Mouse (Mus musculus) myocyte (in vitro differentiated cells): ENCODE results near the gene Cct6b.

Experiments
- E2F4 ChIP-seq: IDR thresholded peaks from one replicate; pipeline ENCODE4 v1.6.1; 2011; ENCODE audit warnings: mild to moderate bottlenecking, control low read depth, moderate library complexity; ENCODE audit not compliant: insufficient read depth
- MAX ChIP-seq: IDR thresholded peaks from one replicate; pipeline ENCODE4 v1.6.1; 2011; ENCODE audit warnings: low read depth, mild to moderate bottlenecking, control low read depth

- no peak for TF ChIP-seq MAX
- TF ChIP-seq E2F4, result no peak
Observed at GRCm38 (mm10) chr11:82678561-82678960, 85.6 kb downstream of the Cct6b start.
